Mouse (Mus musculus) kidney, adult 9 months (tissue): Measurements from ENCODE around the gene Ugt1a7c.
A peak's percentile ranks its signal among the peaks of the same experiment; 100 is the strongest.

ENCODE experiments used
- DNase-seq: peaks from one replicate; pipeline ENCODE4 v3.0.0; 2022

The Ugt1a7c gene

DNA sequence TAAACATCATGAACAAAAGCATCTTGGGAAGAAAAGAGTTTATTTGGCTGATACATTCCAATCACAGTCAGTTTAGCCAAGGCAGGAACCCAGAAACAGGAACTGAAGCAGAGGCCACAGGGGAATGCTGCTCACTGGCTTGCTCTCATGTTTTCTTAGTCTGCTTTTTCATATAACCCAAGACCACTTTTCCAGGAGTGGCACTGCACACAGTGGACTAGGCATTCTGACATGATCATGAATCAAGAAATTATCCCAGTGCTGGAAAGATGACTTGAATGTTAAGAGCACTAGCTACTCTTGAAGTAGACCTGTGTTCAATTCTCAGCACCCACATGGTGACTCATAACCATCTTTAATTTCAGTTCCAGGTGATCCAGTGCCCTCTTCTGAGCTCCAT is 130.9 kb downstream of the Ugt1a7c start:
- DNase-seq: no peak

- DNase-seq: no peak
These were observed 132.0 kb downstream of the Ugt1a7c start, which contains the start of gene Mroh2a for GRCm38 (mm10) chr1:88226670-88227379. TSS of gene Mroh2a (plus strand) at chr1:88226986.

DNA sequence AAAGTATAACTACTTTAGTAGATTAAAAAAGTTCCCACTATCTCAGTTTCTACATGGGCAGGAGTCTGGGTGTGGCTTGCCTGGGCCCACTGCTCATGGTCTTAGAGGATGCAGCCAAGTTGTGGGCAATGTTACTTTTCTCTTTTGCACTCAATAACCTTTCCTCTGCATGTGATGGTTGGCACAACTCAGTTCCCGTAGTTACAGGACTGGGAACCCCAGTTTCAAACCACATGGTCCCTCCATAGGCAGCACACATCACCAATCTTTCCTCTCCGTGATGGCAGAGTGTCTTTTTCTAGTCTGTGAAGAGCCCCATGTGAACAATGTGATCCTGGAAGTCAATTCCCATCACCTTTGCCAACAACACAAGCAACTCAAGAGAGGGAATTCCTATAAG is 132.6 kb downstream of the Ugt1a7c start:
- DNase-seq: no peak

DNA sequence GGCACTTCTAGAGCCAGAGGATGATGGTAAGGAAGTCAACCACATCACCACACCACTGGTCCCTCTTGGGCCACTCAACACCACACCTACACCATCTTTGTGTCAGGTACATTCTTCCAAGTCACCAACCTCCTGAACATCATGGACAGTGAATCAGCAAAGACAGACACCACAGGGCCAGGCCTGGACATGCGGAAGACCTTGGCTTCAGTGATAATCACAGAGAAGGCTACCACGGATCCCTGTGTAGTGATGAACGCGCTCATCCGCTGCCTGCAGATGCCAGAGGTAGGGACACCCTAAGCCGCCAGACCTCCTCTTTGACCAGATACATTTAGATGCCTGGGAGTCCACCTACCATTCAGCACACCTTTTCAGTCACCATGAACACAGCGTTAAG is 133.3 kb downstream of the Ugt1a7c start:
- DNase-seq: no peak

- DNase-seq: no peak
These were observed 134.7 kb downstream of the Ugt1a7c start for GRCm38 (mm10) chr1:88229566-88229965.

DNA sequence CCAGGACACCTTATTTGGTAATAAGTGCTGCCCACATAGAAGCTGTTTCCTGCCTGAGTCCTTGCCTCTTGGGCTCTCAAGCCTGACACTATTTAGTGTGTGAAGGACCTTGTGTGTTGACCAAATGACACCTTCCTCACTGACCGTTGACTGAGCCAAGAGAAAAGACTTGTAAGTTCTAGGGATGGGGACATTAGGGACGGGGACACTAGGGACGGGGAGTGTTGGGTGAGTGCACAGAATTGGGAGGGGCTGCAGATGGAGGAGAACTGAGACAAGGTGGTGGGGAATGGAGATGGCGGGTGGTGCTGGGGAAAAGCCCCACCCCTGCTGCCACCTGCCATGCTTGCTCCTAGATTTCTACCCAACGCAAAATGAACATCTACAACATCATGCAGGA is 135.1 kb downstream of the Ugt1a7c start:
- DNase-seq: no peak

DNA sequence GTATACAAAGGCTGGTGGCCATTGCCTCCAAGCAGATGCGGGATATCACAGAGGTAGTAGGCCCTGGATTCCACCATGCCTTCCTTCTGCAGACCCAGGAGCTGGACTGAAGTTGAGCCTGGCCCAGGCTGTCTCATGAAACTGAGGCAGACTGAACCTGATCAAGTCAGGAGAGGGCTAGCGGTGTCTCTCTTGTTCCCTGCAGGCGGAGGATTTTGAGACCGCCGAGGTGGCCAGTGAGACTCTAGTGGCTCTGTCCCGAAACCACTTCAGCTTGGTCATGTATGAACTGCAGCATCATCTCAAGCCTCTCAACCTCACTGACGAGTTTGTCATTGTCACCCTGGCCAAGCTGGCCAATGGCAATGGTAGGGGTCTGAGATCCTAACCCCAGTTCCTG is 135.6 kb downstream of the Ugt1a7c start:
- no peak for DNase-seq

DNA sequence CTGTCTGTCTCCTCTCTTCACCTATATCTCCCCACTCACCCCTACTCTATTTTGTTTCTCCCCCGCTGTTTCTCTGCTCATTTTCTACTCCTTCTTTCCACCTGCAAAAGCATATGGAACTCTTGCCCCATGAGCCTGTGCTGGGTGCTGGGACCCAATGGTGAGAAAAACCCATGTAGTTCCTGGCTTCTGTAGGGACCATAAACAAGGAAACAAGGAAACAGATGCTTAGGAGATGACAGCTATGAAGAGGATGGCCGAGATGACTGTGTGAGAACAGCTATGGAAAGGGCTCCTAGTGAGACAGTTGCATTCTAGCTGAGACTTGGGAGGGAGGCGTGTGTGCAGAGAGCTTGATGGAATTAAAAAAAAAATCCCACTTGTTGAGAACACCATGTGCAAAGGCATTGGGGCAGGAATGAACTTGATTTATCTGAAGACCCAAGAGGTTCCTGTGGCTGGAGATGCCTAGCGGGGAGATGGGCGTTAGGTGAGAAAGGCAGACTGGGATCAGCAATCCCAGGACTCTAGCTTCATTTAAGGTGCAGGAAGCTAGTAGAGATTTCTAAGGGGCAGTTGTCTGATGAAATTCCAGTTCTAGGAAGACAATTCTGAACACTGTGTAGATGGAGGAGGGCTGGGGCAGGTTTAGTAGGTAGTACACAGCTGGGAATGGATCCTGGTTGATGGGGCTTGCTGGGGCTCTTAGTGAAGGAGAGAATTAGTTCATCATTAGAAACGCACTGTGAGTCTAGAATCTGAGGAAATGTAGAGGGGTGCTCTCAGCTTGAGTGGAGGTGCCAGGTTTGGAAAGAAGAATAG is 136.3 kb downstream of the Ugt1a7c start:
- DNase-seq: no peak

GRCm38 (mm10) chr1:88231803-88232499 is 137.1 kb downstream of the Ugt1a7c start:
- no peak for DNase-seq

GRCm38 (mm10) chr1:88232664-88233380 is 138.0 kb downstream of the Ugt1a7c start:
- DNase-seq: no peak

GRCm38 (mm10) chr1:88233421-88234247 is 138.8 kb downstream of the Ugt1a7c start:
- no peak for DNase-seq

- no peak for DNase-seq
These were observed 139.4 kb downstream of the Ugt1a7c start for GRCm38 (mm10) chr1:88234248-88234610.

DNA sequence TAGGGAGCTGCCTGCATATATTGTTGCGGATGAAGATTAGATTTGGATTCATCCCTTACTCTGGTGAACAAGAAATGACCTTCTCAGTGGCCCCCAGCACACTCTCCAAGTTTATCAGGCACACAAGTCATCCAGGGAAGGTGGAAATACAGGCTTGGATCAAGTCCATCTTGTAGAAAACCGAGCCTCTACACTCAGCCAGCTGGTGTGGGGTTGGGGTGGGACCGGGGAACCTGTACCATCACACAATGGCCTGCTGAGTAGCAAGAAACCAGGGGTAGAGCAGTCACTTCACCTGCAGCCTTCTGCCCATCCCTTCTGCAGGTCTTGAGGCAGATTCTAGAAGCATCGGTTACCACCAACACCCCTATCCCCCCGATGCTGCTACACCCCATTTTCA is 139.8 kb downstream of the Ugt1a7c start:
- no peak for DNase-seq

DNA sequence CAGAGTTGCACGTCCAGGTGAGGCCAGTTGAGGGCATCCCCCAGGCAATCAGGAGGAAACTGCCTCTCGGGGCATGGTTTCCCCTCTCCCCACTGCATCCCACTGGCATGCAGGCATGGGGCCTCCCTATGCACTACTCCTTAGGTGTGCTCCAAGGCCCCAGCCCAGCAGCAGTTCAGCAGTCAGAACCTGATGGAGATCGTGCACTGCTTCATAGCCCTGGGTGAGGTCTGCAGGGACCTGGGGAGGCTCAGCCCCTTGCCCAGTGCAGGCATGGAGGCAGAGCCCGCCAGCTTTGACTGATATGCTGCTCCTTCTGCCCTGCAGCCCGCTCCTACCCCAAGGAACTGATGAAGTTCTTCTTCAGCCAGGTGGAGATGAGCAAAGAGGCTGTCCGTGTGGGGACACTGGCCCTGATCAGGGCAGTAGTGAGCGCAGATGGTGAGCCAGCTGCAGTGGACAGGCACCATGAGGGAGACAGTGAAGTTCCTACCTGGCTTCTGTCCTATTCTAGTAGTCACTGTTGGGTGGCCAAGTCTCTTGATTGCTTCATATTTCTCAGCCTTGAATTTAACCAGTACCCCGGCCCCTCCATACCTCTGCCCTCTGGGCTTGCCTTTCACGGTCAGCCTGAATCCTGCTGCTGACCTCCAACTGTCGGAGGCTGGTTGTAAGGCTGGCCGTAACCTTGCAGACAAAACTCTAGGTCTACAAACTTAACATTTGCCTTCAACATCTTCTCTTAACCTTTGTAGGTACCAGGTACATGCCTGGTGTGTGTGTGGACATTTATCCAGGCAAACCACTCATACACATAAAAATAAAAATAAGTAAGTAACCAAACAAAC is 140.4 kb downstream of the Ugt1a7c start:
- DNase-seq: no peak

DNA sequence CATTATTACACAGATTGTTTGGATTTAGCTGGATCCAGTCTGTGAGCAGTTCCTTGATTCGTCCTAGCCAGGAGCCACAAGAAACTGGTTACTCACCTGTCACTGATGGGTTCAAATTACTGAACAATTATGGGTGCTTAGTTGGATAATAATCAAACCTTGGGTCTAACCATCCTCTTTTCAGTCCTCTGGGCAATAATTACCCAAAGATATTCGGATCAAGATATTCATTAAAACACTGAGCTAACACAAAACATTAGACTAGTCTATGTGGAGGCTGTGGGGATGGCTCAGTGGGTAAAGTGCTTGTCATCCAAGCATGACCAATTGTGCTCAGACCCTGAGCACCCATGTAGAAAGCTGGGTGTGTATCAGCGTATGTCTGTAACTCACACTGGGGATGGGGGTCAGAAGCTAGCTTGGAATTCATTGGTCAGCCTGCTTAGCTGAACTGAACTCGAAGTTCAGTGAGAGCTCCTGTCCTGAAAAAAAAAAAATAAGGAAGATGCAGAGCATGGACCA is 141.1 kb downstream of the Ugt1a7c start:
- peak; percentile 95 for DNase-seq

- DNase-seq: no peak
These were observed 142.4 kb downstream of the Ugt1a7c start for GRCm38 (mm10) chr1:88237311-88237710.

DNA sequence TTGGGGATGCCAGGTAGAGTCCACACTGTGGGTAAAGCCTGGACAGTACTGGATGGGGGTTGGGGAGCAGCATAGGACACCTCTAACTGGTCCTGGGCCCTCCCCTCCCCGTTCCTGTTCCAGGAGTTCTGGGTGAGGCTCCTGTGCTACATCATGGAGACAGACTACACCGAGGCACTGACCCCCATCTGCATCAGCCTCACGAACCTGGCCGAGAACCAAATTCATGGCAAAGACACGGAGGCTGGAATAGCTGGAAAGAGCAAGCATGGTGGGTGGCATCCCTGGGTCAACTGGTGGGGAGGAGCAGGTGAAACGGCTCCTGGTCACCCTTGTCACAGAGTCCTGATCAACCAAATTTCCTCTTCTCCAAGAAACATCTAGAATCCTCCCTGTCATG is 143.9 kb downstream of the Ugt1a7c start:
- DNase-seq: no peak

GRCm38 (mm10) chr1:88240072-88240471 is 145.2 kb downstream of the Ugt1a7c start:
- DNase-seq: no peak

DNA sequence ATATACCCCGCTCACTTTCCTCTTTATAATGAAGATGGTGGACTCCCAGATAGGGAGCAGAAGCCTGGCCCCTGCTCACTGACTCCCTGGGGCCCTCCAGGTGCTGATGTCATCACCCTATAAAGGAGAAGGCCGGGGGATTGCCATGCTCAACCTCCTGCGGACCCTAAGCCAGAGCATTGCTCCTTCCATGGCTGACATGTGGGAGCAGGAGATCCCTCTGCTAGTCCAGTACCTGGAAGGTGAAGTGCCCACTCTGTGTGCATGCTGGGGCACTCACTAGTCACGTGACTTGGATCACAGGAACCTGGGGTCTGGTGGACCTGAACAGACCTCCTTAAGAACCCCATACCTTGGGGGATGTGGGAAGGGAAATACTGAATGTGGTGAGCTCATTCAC is 145.7 kb downstream of the Ugt1a7c start:
- no peak for DNase-seq

DNA sequence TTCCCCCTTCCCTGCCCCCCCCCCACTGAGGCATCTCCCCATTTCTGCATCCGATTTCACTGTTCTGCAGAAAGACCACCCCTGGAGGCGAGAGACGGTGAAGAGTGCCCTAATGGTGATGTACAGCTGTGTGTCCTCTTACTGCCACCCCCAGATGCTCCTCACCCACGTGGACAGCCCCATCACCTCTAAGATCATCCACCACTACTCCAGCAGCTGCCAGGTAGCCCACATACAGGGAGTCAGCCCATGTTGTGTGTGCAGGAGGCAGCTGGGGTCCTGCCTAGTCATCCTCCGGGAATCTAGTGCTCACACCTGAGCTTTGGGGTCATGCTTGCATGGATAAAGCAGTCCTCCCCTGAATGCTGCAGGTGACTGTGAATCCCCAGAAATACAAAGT is 149.0 kb downstream of the Ugt1a7c start:
- no peak for DNase-seq

DNA sequence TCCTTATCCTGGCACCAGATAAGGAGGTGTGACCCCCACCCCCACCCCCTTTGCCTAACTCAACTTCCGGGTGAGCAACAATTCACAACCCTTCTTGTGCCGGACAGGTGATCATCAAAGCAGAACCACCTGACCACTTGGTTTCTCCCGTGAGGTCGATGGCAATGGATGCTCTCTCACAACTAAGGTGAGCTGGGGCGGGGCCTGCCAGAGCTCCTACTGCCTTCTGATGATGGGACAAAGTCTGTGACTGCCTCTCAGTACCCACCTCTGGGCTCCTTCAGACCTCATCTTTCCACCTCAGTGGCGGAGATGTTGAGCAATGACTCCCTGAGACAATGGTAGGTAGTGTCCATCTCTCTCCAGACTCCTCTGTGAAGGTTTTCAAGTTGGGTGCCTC is 151.0 kb downstream of the Ugt1a7c start:
- no peak for DNase-seq
